Mouse (Mus musculus): ENCODE results near the gene Adam19.
"Not testable (repeated sequence)": the region's sequence is repeated elsewhere in the genome, so short reads cannot be mapped to it uniquely, and the experiment has no call there.

Gene Adam19

DNA sequence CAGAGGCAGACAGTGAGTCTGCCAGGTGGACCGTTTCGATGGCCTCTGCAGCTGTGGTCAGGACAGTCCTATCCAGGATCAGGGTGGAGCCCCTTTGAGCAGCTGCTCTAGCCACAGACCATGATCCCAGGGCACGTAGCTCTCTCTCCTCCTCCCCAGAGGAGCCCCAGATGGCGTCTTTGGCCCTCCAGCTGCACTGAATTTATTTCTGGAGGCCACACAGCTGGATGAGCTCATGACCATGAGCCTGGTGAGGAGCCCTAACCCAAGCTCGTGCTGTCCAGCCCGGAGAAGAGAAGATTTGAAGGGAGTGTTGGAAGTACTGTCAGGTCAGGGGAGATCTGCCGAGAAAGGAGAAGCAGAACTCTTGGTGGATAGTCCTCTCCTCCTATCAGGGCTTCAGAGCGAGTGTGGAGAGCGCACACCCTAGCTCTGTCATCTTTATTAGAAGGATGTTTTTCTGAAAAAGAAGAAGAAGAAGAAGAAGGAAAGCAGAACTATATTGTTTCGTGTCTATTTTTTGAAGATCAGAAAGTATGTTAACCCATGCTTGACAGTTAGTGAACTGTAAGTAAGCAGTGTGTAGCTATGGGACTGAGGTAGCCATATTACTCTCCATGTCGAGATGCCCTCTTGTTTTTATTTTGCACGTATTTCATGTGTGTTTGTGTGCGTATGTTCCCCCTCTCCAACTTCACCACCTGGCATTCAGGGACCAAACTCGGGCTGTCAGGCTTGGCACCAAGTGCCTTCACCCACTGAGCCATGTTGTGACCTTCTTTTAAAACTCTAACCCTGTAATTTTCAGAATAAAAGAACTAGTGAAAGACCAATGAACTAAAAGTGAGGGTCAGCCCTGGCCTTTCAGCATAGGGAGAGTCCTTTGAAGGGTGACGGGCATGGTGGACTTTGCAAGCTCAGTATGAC is 72.1 kb downstream of the Adam19 start:
- DNase-seq (ENCODE audit: low read depth, low spot score) = no peak

DNA sequence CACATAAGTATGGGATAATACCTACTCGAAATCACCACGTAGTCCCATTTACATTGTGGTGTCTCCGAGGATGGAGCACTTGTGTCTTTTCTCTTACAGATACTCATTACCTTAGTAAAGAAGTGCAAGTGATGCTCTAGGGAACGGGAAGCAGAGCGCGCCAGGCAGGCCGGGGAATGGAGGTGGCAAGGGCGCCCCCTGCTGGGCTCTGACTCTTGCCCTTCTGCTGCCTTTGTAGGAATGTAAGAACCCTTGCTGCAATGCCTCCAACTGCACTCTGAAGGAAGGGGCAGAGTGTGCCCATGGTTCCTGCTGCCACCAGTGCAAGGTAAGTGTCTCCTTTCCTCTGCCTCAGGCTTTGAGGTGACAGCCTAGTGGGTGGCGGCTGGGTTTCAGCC is 72.8 kb downstream of the Adam19 start:
- peak; percentile 48 for DNase-seq (ENCODE audit: low read depth, low spot score)

DNA sequence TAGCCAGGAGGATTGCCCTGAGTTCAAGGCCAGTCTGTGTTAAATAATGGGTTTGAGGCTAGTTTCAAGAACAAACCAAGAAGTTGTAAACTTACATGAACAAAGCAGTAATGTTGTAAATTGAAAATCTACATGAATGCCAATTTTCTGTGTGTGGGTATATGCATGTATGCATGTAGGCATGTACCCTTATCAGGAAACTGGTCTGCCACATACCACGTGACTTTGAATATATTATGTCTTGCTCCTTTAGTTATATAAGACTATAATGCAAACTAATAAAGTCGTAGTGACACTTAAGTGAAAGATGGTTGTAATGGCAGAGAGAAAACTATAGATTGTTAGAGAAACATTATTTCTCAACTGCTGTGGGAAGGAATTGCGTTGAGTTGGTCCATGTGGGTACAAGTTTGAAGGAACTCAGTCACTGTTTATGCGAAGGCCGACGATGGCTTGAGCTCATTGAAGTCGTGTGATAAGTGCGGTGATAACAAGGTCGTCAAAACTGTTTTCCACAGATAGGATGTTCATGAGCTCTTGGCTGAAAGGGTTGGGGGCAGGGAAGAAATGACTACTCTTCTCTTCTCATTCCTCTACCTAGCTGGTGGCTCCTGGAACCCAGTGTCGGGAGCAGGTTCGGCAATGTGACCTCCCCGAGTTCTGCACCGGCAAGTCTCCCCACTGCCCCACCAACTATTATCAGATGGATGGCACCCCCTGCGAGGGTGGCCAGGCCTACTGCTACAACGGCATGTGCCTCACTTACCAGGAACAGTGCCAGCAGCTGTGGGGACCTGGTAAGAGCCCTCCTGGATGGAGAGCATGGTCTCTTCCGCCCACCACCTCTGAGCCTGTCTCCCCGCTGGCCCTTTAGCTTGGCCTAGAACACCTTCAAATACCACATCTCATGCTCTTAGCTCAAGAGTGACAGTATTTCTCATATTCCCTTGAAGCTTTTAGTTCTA is 75.5 kb downstream of the Adam19 start:
- DNase-seq (ENCODE audit: low read depth, low spot score) = no peak

DNA sequence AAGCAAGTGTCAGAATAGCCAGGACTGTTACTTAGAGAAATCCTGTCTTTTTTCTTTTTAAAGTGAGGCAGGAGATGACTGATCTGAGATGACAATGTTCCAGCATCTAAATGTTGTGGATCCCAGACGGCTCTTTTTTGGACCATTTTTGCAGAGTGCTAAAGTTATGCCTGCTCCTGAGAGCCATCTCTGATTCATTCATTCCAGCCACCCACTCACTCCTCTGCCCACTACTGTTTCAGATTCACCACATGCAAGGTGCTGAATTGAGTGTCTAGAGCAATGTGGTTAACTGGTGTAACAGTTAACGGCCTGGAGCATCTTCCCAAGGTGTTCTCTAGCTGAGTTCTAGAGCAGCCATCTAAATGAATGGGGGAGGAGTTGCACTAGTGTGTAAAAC is 79.1 kb downstream of the Adam19 start:
- no peak for DNase-seq (ENCODE audit: low read depth, low spot score)

DNA sequence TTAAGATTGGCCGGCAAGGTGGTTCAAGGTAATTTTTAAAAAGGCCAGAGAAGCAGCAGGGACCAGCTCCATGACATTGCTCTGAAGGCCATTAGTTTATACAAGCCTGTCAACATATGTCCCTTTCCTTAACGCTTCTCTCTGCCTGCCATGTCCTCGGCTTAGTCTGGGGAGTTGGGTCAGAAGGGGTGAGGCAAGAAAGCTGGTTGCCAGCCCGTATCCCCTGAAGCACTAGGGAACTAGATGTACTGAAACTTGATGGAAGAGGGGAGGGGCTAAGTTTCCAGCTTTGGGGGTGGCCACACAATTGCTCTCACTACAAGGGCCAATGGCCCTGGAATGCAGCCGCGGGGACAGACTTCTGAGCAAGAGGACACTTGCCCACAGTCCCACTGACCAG is 87.5 kb downstream of the Adam19 start:
- DNase-seq (ENCODE audit: low read depth, low spot score) = no peak

DNA sequence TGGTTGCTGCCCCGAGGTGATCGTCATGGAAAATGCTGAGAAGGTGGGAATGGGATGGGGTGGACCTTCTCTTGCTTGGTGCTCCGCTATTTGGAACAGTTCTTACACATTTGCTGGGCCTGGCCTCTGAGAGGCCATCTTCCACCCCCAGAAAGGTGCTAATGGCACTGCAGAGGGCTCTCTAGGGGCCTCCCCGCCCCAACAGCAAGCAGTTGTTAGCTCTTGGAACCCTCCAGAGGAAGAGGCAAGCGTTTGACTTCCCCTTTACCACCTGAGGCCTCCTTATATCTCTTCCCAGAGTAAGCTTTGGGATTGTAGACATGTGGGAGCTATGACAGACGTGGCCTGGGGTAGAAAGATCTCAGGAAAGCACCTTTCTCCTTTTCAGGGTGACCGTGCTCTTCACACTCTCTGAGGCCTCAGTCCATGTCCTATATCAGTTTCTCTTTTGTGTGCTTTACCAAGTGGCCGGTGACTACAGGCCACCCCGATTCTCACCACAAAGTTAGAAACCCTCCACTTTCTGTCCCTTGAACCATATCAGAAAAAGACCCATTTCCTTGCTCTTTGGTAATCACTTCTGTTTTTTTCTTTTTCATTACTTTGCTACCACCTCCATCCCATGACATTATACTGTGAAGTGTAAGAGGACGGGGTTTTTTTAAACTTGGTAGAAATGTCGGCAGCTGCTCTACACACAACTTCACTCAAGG is 89.5 kb downstream of the Adam19 start:
- DNase-seq (ENCODE audit: low read depth, low spot score) = no peak

DNA sequence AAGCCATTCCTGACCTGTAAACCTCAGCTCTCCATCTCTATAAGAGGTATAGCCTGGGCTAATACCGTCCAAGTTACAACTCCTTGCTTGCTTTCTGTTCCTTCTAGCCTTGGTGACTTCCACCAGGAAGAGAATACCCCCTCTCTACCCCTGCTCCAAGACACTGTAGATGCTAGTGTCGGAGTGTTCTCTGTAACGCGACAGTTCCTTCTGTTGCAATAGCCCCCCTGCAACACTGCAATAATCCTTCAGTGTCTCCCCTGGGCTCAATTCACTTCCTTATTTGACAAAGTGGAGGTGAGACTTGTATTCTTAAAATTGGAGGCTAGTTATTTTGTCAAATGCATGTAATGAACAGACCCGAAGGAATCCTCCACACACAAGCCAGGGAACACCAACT is 90.8 kb downstream of the Adam19 start:
- DNase-seq (ENCODE audit: low read depth, low spot score) = no peak

DNA sequence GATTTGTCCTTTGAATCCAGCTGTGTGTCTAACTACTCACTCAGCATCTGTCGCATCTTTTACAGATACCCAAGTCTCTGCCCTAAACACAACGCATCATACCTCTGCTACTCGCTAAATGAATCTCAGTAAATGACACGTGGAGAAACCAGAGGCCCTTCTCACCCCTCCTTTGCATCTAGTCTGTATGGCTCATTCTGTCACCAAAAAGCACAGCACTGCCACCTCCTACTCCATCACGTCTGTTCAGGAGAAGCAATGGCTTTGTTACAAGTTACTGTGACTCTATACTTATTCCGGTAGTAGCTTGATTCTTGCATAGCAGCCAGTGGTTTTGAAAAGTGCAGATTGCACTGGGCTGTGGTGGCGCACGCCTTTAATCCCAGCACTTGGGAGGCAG is 101.2 kb downstream of the Adam19 start:
- DNase-seq (ENCODE audit: low read depth, low spot score) = no peak

DNA sequence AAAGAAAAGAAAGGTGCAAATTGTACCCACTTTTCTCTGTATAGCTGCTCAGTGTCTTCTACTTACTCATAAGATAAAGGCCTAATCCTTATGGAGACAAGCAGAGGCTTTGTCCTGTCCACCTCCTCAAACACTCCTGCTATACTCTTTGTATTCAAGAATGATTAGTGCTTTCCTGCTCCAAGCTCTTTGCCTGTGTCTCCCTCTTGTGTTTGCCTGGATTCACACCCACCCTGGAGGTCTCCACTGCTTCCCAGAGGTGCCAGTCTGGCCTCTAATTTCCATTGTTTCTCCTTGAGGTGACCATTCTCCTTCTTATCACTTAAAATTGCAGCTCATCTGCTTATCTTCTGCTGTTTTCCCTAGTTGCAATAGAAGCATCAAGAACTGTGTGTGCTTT is 101.7 kb downstream of the Adam19 start:
- no peak for DNase-seq (ENCODE audit: low read depth, low spot score)

DNA sequence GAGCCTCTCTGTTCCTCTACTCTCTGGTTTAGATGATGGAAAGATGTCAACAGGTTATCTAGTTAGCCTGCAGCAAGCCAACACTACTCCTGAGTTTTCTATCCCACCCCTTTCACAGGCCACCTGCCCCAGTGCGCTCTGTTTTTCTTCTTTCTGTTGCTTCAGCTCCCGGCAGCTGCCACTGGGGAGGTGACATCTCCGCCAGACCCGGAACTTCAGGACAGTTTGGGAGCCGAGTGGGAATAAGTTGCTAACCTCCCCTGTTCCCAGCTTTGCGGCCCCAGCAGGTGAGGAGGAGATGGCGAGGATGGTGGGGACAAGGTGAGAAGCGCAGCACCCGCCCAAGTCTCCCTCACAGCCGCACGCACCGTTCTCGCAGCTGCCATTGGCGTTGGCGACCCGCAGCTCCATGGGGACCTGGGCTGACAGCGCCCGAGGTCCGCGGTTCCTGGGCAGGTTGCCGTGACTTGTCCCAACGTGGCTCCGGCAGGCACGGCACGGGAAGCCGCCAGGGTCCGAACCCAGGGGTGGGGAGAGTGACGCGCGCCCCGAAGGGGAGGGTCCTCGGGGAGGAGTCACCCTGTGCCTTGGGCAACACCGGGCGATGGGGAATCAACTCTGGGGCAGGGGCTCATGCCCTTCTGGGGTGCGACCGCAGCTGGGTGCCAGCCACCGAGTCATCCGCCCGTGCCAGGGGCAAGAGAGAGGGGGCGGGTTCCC is 110.2 kb downstream of the Adam19 start, which contains the start of gene Nipal4:
TSS of gene Nipal4 (minus strand) at position 643 of the 720 bp plus-strand sequence.
- DNase-seq (ENCODE audit: low read depth, low spot score) = peak; percentile 40

DNA sequence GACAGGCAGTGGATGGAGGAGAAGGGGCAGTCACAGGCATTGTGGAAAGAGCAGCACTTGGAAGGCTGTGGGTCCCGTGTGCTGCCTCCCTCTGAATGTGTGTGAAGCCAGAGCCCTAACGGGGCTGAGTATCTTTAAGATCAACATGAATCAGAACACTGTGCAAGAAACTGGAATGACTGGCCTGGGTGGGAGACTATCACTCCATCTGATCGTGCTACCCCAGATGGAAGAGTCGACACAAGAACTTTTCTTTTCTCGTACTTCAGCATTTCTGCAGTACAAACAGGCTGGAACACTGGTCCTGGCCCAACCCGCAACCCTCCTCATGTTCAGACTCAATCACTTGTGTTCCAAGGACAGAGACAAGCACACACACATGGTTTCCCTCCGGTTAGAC is 112.7 kb downstream of the Adam19 start:
- DNase-seq (ENCODE audit: low read depth, low spot score) = no peak

DNA sequence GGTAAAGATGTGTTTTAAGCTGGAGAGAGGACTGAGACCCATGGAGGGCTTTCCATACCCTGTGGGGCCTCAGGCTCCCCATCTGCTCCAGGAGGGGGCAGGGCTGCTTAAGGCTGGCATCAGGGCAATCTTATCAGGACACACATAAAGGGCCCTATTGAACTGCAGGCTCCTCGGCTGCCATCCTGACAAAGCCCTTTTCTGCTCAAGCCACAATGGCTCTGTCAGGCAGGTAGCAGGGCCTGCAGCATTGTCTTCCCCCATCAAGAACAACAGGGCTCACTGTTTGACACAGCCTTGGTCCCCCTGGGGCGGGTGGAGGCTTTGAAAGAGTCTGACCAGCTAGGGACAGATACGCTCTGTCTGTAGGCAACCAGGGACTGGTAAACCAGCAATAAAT is 114.1 kb downstream of the Adam19 start:
- no peak for DNase-seq (ENCODE audit: low read depth, low spot score)

DNA sequence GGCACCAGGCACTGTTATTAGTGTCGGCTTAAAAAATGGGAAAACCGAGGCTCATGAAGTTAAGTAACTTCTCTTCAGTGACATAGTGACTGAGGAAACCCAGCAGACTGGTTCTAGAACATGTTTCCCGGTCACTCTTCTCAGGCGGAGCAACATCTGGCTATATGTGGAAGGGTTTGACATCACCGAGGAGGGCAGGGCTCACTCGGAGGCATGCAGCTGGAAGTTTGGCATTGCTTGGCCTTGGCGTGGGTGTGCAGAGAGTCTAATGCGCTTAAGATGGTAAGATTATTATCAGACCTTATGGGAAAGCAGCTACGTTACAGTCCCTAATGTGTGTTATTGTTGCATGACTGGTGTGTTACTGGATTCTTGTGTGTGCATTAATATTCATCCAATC is 116.3 kb downstream of the Adam19 start:
- DNase-seq (ENCODE audit: low read depth, low spot score) = no peak

DNA sequence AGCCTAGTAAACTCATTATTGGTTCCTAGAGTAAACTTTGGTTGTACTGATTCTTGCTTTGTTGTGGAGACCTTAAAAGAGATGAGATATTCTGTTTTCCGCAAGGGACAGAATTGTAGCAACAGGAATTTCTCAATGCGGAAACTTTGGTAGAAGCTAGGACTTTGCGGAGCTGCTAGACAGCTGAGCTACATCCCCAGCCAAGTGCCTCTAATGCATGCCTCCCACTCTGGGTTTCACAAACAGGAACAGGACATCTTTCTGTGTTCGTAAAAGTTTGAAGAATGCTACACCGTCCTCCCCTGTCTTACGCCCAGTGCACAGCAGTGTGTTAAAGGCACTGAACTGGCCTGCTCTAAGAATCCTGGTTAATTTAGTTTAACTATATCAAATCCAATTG is 120.4 kb downstream of the Adam19 start:
- no peak for DNase-seq (ENCODE audit: low read depth, low spot score)

DNA sequence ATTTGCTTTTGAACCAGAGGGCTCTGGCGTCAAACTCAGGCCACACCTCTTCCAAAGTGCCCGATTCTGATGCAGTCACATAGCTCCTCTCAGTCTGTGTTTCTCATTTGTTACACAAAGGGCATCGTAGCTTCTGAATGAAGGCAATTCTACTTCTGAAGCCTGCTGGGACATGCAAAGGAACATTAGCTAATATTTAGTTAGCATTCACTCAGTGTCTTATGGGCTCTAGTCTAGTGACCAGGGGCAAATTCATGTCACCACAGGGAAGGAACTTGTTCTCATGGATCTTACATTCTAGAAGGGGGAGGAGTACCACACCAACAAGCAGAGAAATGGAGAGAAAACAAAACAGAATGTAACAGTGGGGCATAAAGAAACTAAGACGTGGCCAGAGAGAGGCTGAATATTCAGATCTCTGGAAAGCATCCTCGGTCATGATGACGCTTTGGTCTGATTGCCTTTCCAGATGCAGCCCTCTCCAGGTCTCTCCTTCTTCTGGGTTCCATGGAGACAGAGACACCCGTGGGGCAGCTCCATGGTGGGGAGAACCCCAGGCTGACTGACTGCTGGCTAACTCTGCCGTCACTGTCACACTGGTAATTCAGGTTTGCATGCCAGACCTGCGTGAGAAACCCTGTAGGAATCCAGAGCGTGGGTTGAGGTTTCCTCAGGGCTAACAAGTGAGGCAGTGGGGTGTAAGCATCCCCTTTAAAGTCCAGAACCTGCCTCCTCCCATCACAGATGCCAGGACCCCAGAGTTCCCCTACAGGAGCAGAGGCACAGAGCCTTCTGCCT is 121.7 kb downstream of the Adam19 start:
- DNase-seq (ENCODE audit: low read depth, low spot score) = no peak

DNA sequence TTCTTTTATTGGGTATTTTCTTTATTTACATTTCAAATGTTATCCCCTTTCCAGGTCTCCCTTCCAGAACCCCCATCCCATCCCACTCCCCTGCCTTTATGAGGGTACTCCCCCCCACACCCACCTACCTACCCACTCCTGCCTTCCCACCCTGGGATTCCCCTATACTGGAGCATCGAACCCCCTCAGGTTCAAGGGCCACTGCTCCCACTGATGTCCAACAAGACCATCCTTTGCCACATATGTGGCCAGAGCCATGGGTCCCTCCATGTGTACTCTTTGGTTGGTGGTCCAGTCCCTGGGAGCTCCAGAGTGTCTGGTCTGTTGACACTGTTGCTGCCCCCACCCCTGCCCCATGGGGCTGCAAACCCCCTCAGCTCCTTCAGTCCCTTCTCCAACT is 126.2 kb downstream of the Adam19 start:
- DNase-seq (ENCODE audit: low read depth, low spot score) = not testable (repeated sequence)

DNA sequence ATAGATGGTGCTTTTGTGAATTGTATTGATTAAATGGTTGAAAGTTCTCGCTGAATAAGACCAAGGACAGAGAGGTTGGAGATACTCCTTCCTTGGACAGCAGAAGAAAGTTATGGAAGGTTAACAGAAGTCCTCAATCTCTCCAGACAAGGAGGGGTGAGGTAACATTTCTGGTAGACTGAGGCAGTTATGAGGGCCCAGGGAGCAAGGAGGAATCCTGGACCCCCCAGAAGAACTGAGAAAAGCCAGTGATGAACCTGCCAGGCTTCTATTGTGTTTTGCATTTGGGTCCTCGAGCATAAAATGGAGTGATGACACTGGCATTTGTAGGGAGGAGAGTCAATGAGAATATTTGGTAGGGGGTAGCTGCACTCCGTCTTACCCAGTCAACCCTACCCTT is 129.2 kb downstream of the Adam19 start:
- DNase-seq (ENCODE audit: low read depth, low spot score) = no peak

DNA sequence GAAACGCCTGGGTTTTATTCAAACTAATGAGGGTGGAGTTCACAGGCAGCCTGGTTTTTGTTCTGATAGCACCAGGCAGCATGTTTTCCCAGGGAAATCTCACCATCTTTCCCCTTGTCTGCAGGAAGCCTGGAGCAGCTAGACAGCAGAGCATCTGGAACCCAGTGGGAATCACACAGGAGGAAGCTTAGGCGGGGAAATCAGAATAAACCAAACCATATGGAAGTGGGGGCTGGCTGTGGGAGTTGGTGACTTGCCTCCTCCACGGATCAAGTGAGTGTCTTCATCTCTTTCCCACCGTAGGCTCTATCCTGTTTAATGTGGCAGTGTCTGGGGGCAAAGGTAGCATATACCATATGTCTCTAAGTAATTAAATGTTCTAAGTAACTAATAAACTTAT is 129.7 kb downstream of the Adam19 start:
- no peak for DNase-seq (ENCODE audit: low read depth, low spot score)

DNA sequence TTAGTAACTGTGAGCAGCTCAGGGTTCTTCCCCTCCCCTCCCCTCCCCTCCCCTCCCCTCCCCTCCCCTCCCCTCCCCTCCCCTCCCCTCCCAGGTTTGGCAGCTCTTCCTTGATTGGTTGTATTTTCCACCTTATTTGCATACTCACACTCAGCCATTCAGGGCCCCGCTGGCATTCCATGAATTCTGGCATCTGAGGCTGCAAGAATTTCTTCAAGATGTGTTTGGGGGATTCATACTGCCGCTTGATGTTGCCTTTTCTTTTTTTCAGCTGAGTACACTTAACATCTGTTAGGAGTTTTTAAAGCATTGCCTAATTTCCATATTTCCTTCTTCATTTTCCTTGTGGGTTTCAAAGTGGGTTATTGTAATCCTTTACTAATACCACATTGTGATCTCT is 132.5 kb downstream of the Adam19 start:
- no peak for DNase-seq (ENCODE audit: low read depth, low spot score)

DNA sequence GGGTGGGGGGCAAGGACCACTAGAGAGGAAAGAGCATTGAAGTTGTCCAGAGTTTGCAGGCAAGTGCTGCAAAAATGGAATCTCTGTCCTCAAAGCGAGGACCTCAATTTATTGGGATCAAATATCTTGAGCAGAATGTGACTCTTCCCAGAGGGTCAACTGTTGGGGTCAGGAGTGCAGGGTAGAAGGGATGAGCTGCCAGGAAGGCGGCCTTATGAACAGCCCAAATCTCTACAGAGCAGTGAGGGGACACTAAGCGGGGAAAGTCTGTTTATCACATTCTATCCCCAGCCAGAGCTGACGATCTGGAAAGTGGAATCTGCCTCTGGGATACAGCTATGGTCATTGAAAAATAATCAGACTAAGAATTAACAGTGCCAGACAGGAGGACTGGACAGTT is 138.4 kb downstream of the Adam19 start:
- no peak for DNase-seq (ENCODE audit: low read depth, low spot score)

All from WW6 (cell line).